Mouse (Mus musculus): ENCODE data around the gene Phtf2. TPM values are rescaled to one million over a fixed set of nuclear protein-coding genes. Genes with fewer than 3 reads are reported as not detected.

Phtf2 gene
- 24.1 and 25.0 TPM in 2 replicates for polyA plus RNA-seq (2016; fragmentation: Nextera tagmentation; extraction: Ambion mirVana)

GRCm38 (mm10) chr5:20881915-20882800, at the start of gene Phtf2, which contains the start of gene Tmem60:
Gene Phtf2 (minus strand): TSS chr5:20882124.
Gene Tmem60 (plus strand): TSS chr5:20882191.
- Histone ChIP-seq H3K27ac (peak within 1 kb of the TSS; percentile 96), H3K27me3 (no peaks in the 10 kb centered on the region), H3K4me2 (replicated peaks) (peak within 1 kb of the TSS; percentile 61), H3K9me3 (replicated peaks) (no peaks in the 10 kb centered on the region), H3K36me3 (peaks cover 5% of the 10 kb centered on the region; the same call in 1 of the 2 replicates), H3K4me1 (peaks cover 15% of the 10 kb centered on the region), H3K9ac (peak within 1 kb of the TSS; percentile 92), H3K4me3 (peak within 1 kb of the TSS; percentile 89)
- peak; percentile 100 for ATAC-seq (ENCODE audit: low FRiP score)
- under 1% methylated on average over 79 of the region's 94 CpGs for WGBS

- H3K27ac ChIP-seq = no peak overlapping the region
- no peaks in the 10 kb centered on the region for H3K4me1 ChIP-seq
- no peak overlapping the region for H3K4me3 ChIP-seq
- H3K27me3 ChIP-seq = no peaks in the 10 kb centered on the region
- no peaks in the 10 kb centered on the region for H3K36me3 ChIP-seq
- H3K9me3 ChIP-seq (replicated peaks) = no peaks in the 10 kb centered on the region
- H3K4me2 ChIP-seq (replicated peaks) = no peak overlapping the region
- 90% methylated on average over 3 of the region's 3 CpGs for WGBS
- no peak for ATAC-seq (ENCODE audit: low FRiP score)
- H3K9ac ChIP-seq = no peak overlapping the region
Observed at GRCm38 (mm10) chr5:20931300-20931699, 49.4 kb upstream of the Phtf2 start.

DNA sequence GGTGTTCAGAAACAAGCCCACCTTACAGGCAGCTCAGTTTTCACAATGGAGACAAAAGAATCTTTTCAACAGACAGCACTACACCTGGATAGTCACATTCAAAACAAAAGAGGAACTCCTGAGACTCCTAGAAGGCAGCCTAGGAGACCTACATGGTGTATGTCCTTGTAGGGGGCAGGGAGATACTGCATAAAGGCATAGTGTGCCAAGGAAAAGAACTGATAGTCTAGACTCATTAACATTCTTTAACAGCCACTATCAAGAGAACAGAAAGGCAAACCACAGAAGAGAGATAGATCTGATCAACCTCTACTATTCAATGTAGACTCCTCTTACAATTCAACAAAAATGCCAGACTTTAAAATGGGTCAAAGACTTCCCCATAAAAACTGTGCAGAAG, 48.5 kb upstream of the Phtf2 start:
- Histone ChIP-seq H3K4me3 (no peak overlapping the region), H3K9me3 (replicated peaks) (no peaks in the 10 kb centered on the region), H3K27ac (no peak overlapping the region), H3K9ac (no peak overlapping the region), H3K4me2 (replicated peaks) (no peak overlapping the region), H3K4me1 (no peaks in the 10 kb centered on the region), H3K27me3 (no peaks in the 10 kb centered on the region), H3K36me3 (no peaks in the 10 kb centered on the region)
- no peak for ATAC-seq (ENCODE audit: low FRiP score)

- no peak overlapping the region for H3K4me3 ChIP-seq
- H3K36me3 ChIP-seq = no peaks in the 10 kb centered on the region
- H3K9me3 ChIP-seq (replicated peaks) = no peaks in the 10 kb centered on the region
- no peaks in the 10 kb centered on the region for H3K4me1 ChIP-seq
- 82% methylated on average over 6 of the region's 6 CpGs for WGBS
- H3K4me2 ChIP-seq (replicated peaks) = no peak overlapping the region
- H3K27me3 ChIP-seq = no peaks in the 10 kb centered on the region
- H3K27ac ChIP-seq = no peak overlapping the region
- no peak for ATAC-seq (ENCODE audit: low FRiP score)
- H3K9ac ChIP-seq = no peak overlapping the region
Observed at GRCm38 (mm10) chr5:20929669-20930151, 47.8 kb upstream of the Phtf2 start.

- no peaks in the 10 kb centered on the region for H3K9me3 ChIP-seq (replicated peaks)
- H3K27ac ChIP-seq = no peak overlapping the region
- WGBS = 87% methylated on average over 3 of the region's 3 CpGs
- no peaks in the 10 kb centered on the region for H3K27me3 ChIP-seq
- no peak for ATAC-seq (ENCODE audit: low FRiP score)
- H3K4me3 ChIP-seq = no peak overlapping the region
- H3K36me3 ChIP-seq = no peaks in the 10 kb centered on the region
- no peak overlapping the region for H3K9ac ChIP-seq
- no peaks in the 10 kb centered on the region for H3K4me1 ChIP-seq
- no peak overlapping the region for H3K4me2 ChIP-seq (replicated peaks)
Observed at GRCm38 (mm10) chr5:20925451-20925850, 43.5 kb upstream of the Phtf2 start.

GRCm38 (mm10) chr5:20924608-20925007, 42.7 kb upstream of the Phtf2 start:
- no peaks in the 10 kb centered on the region for H3K4me1 ChIP-seq
- H3K9ac ChIP-seq = no peak overlapping the region
- H3K27ac ChIP-seq = no peak overlapping the region
- H3K36me3 ChIP-seq = no peaks in the 10 kb centered on the region
- no peaks in the 10 kb centered on the region for H3K27me3 ChIP-seq
- no peak for ATAC-seq (ENCODE audit: low FRiP score)
- no peak overlapping the region for H3K4me2 ChIP-seq (replicated peaks)
- no peak overlapping the region for H3K4me3 ChIP-seq
- no peaks in the 10 kb centered on the region for H3K9me3 ChIP-seq (replicated peaks)
- 80% methylated on average over 3 of the region's 3 CpGs for WGBS

- no peaks in the 10 kb centered on the region for H3K27me3 ChIP-seq
- H3K4me3 ChIP-seq = no peak overlapping the region
- H3K36me3 ChIP-seq = no peaks in the 10 kb centered on the region
- no peaks in the 10 kb centered on the region for H3K9me3 ChIP-seq (replicated peaks)
- H3K27ac ChIP-seq = no peak overlapping the region
- no peaks in the 10 kb centered on the region for H3K4me1 ChIP-seq
- 80% methylated on average over 9 of the region's 9 CpGs for WGBS
- H3K9ac ChIP-seq = no peak overlapping the region
- H3K4me2 ChIP-seq (replicated peaks) = no peak overlapping the region
- ATAC-seq (ENCODE audit: low FRiP score) = no peak
Observed at GRCm38 (mm10) chr5:20919566-20919965, 37.6 kb upstream of the Phtf2 start.

DNA sequence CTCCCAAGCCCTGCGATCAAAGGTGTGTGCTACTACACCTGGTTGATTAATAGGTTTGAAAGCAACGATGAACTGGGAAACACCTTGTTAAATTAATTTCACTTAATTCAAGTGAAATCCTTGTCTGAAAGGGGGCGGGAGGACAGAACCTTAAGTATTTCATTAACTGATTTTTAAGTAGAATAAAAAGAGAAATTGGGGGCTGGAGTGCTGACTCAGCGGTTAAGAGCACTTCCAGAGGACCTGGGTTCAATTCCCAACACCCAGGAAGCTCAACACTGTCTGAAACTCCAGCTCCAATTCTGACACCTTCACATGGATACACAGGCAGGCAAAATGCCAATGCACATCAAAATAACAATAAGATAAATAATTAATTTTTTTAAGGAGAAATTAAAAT, 37.0 kb upstream of the Phtf2 start:
- Histone ChIP-seq H3K4me2 (replicated peaks) (no peak overlapping the region), H3K9me3 (replicated peaks) (no peaks in the 10 kb centered on the region), H3K4me3 (no peak overlapping the region), H3K9ac (no peak overlapping the region), H3K27me3 (no peaks in the 10 kb centered on the region), H3K36me3 (no peaks in the 10 kb centered on the region), H3K27ac (no peak overlapping the region), H3K4me1 (no peaks in the 10 kb centered on the region)
- 97% methylated on average over 4 of the region's 4 CpGs for WGBS
- ATAC-seq (ENCODE audit: low FRiP score) = no peak

GRCm38 (mm10) chr5:20913372-20914275, 31.7 kb upstream of the Phtf2 start:
- WGBS = 77% methylated on average over 11 of the region's 11 CpGs
- no peak overlapping the region for H3K27ac ChIP-seq
- H3K36me3 ChIP-seq = no peaks in the 10 kb centered on the region
- H3K4me1 ChIP-seq = no peaks in the 10 kb centered on the region
- no peak overlapping the region for H3K4me3 ChIP-seq
- no peaks in the 10 kb centered on the region for H3K27me3 ChIP-seq
- ATAC-seq (ENCODE audit: low FRiP score) = peak; percentile 48; the same call in 1 of the 2 replicates
- H3K9me3 ChIP-seq (replicated peaks) = no peaks in the 10 kb centered on the region
- H3K9ac ChIP-seq = no peak overlapping the region
- H3K4me2 ChIP-seq (replicated peaks) = no peak overlapping the region

DNA sequence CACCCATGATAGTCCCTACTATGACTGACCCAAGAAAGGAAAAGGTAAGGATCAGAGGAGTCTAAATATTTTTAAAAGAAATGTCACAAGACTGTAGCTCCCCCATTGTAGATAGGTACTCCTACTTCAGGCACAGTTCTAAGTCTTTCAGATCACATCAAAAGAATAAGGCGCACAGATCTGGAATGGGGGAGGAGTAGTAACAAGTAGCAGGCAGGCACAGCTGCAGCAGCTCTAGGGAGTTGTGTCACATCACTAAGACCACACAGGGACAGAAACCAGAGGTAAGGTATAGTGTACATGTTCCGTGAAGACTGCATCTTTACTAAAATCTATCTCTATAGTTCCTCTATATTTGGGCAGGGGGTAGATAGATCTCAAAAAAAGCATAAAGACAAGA, 29.8 kb upstream of the Phtf2 start:
- ATAC-seq (ENCODE audit: low FRiP score) = no peak
- 95% methylated on average over 2 of the region's 2 CpGs for WGBS
- H3K9me3 ChIP-seq (replicated peaks) = no peaks in the 10 kb centered on the region

DNA sequence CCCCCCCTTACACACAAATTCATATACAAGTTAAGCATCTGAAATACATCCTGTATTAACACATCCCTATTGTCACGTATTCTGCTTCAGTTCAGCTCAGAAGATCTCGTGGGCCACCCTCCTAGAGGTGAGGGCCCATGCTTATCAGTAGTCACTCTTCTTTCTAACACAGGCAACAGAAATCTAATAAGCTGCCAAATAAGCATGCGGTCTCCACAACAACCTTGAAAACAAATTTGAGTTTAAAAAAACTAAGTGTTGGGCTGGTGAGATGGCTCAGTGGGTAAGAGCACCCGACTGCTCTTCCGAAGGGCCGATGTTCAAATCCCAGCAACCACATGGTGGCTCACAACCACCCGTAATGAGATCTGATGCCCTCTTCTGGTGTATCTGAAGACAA, 24.3 kb upstream of the Phtf2 start:
- Histone ChIP-seq H3K9me3 (replicated peaks) (no peaks in the 10 kb centered on the region), H3K4me1 (no peaks in the 10 kb centered on the region), H3K4me3 (no peak overlapping the region), H3K9ac (no peak overlapping the region), H3K27me3 (no peaks in the 10 kb centered on the region), H3K36me3 (peaks cover 7% of the 10 kb centered on the region), H3K27ac (no peak overlapping the region), H3K4me2 (replicated peaks) (no peak overlapping the region)
- WGBS = 95% methylated on average over 7 of the region's 7 CpGs
- ATAC-seq (ENCODE audit: low FRiP score) = no peak

More for the DNA sequence above, 29.8 kb upstream of the Phtf2 start:
- Histone ChIP-seq H3K27ac (no peak overlapping the region), H3K4me2 (replicated peaks) (no peak overlapping the region), H3K4me3 (no peak overlapping the region), H3K9ac (no peak overlapping the region), H3K36me3 (no peaks in the 10 kb centered on the region; the same call in 1 of the 2 replicates), H3K4me1 (no peaks in the 10 kb centered on the region), H3K27me3 (no peaks in the 10 kb centered on the region)

- no peak for ATAC-seq (ENCODE audit: low FRiP score)
Observed at GRCm38 (mm10) chr5:20905437-20905836, 23.5 kb upstream of the Phtf2 start.

More at GRCm38 (mm10) chr5:20905437-20905836, 23.5 kb upstream of the Phtf2 start:
- Histone ChIP-seq H3K4me1 (no peaks in the 10 kb centered on the region), H3K4me2 (replicated peaks) (no peak overlapping the region), H3K9me3 (replicated peaks) (no peaks in the 10 kb centered on the region), H3K9ac (no peak overlapping the region), H3K27me3 (no peaks in the 10 kb centered on the region), H3K4me3 (no peak overlapping the region), H3K27ac (no peak overlapping the region), H3K36me3 (peaks cover 8% of the 10 kb centered on the region)
- WGBS = 91% methylated on average over 2 of the region's 2 CpGs
